Mouse (Mus musculus) hindbrain, embryonic 12.5 days (tissue): ENCODE measurements around the gene Aim2. TPM values are rescaled to one million over a fixed set of nuclear protein-coding genes. Genes with fewer than 3 reads are reported as not detected.

Experiments used
- ATAC-seq: fragments of 200-750 bp; cut with Nextera tagmentation; 2 replicates; pipeline ENCODE4 v1.8.0; 2017; ENCODE audit warnings: moderate TSS enrichment; ENCODE audit not compliant: low FRiP score
- H3K27ac ChIP-seq: fragments of 300-500 bp; sonication (generic); 2 replicates; pipeline ENCODE4 v1.5.1; 2016; ENCODE audit warnings: mild to moderate bottlenecking
- H3K27me3 ChIP-seq: fragments of 300-500 bp; sonication (generic); 2 replicates; pipeline ENCODE4 v1.6.1; 2016; ENCODE audit warnings: mild to moderate bottlenecking
- H3K36me3 ChIP-seq: fragments of 300-500 bp; sonication (generic); 2 replicates; pipeline ENCODE4 v1.6.1; 2016; ENCODE audit warnings: mild to moderate bottlenecking
- H3K4me1 ChIP-seq: fragments of 300-500 bp; sonication (generic); 2 replicates; pipeline ENCODE4 v1.6.1; 2016
- H3K4me2 ChIP-seq: fragments of 300-500 bp; sonication (generic); replicated peaks from 2 replicates; pipeline ENCODE4 v1.6.1; 2016; ENCODE audit warnings: mild to moderate bottlenecking
- H3K4me3 ChIP-seq: fragments of 300-500 bp; sonication (generic); 2 replicates; pipeline ENCODE4 v1.5.1; 2016; ENCODE audit warnings: mild to moderate bottlenecking
- H3K9ac ChIP-seq: fragments of 300-500 bp; sonication (generic); 2 replicates; pipeline ENCODE4 v1.6.1; 2016; ENCODE audit warnings: mild to moderate bottlenecking, moderate library complexity
- H3K9me3 ChIP-seq: fragments of 300-500 bp; sonication (generic); replicated peaks from 2 replicates; pipeline ENCODE4 v1.6.1; 2016; ENCODE audit warnings: mild to moderate bottlenecking
- WGBS: fragments of 180-500 bp; shearing (Covaris S2); methylation state at CpG from one replicate; pipeline ENCODE4 v1.1.7; 2016; 5-methylcytosine and 5-hydroxymethylcytosine counted together
- polyA plus RNA-seq: library from polyadenylated mRNA; unstranded; fragments of >200 nt; fragmentation: Nextera tagmentation; extraction: Ambion mirVana; gene quantifications from 2 replicates; pipeline ENCODE4 v1.2.1, GENCODE M21; 2016

The Aim2 gene
- polyA plus RNA-seq, 1 experiment from 2014 or later, result 3.9 TPM

GRCm38 (mm10) chr1:173349946-173350345 lies 733 bp upstream of the Aim2 start:
- WGBS, result 5% methylated on average over 6 of the region's 6 CpGs
- Histone ChIP-seq H3K9ac (peak overlapping the region; percentile 41; the same call in 1 of the 2 replicates), H3K4me2 (peak overlapping the region; percentile 55), H3K4me3 (peak overlapping the region; percentile 24), H3K27ac (no peak overlapping the region), H3K36me3 (peaks cover 8% of the 10 kb centered on the region; the same call in 1 of the 2 replicates), H3K4me1 (peaks cover 17% of the 10 kb centered on the region), H3K27me3 (no peaks in the 10 kb centered on the region), H3K9me3 (no peaks in the 10 kb centered on the region)
- peak; percentile 84 for ATAC-seq

GRCm38 (mm10) chr1:173355107-173355846 lies 4.6 kb downstream of the Aim2 start:
- Histone ChIP-seq H3K9ac (no peak overlapping the region), H3K9me3 (no peaks in the 10 kb centered on the region), H3K36me3 (0 out of 2 replicates have a peak, but pooled peaks cover 6% of the 10 kb centered on the region), H3K4me2 (no peak overlapping the region), H3K4me1 (peaks cover 27% of the 10 kb centered on the region), H3K27ac (no peak overlapping the region), H3K27me3 (no peaks in the 10 kb centered on the region), H3K4me3 (no peak overlapping the region)
- WGBS, result 80% methylated on average over 7 of the region's 7 CpGs
- ATAC-seq, result no peak

GRCm38 (mm10) chr1:173356699-173357098 lies 6.0 kb downstream of the Aim2 start:
- Histone ChIP-seq H3K4me3 (no peak overlapping the region), H3K9me3 (no peaks in the 10 kb centered on the region), H3K27ac (no peak overlapping the region), H3K27me3 (no peaks in the 10 kb centered on the region), H3K9ac (no peak overlapping the region), H3K4me2 (no peak overlapping the region), H3K4me1 (peaks cover 17% of the 10 kb centered on the region), H3K36me3 (0 out of 2 replicates have a peak, but pooled peaks cover 6% of the 10 kb centered on the region)
- 89% methylated on average over 2 of the region's 2 CpGs for WGBS
- ATAC-seq, result no peak

GRCm38 (mm10) chr1:173357799-173358198 lies 7.1 kb downstream of the Aim2 start:
- no peak for ATAC-seq
- 35% methylated on average over 4 of the region's 4 CpGs for WGBS
- no peak overlapping the region for H3K27ac ChIP-seq
- H3K4me2 ChIP-seq, result no peak overlapping the region
- no peak overlapping the region for H3K4me3 ChIP-seq
- H3K9ac ChIP-seq, result no peak overlapping the region
- H3K36me3 ChIP-seq, result 0 out of 2 replicates have a peak, but pooled peaks cover 6% of the 10 kb centered on the region
- H3K4me1 ChIP-seq, result peaks cover 17% of the 10 kb centered on the region
- H3K27me3 ChIP-seq, result no peaks in the 10 kb centered on the region
- H3K9me3 ChIP-seq, result no peaks in the 10 kb centered on the region

- H3K9me3 ChIP-seq, result no peaks in the 10 kb centered on the region
- no peak overlapping the region for H3K9ac ChIP-seq
- peak overlapping the region; percentile 5; the same call in 1 of the 2 replicates for H3K27ac ChIP-seq
- no peaks in the 10 kb centered on the region for H3K27me3 ChIP-seq
- 0 out of 2 replicates have a peak, but pooled peaks cover 6% of the 10 kb centered on the region for H3K36me3 ChIP-seq
- no peak for ATAC-seq
- 58% methylated on average over 4 of the region's 4 CpGs for WGBS
- no peak overlapping the region for H3K4me2 ChIP-seq
- peaks cover 17% of the 10 kb centered on the region for H3K4me1 ChIP-seq
- no peak overlapping the region for H3K4me3 ChIP-seq
These were observed 9.1 kb downstream of the Aim2 start for GRCm38 (mm10) chr1:173359590-173360290.

GRCm38 (mm10) chr1:173361651-173362050 lies 11.0 kb downstream of the Aim2 start:
- Histone ChIP-seq H3K4me3 (no peak overlapping the region), H3K9ac (no peak overlapping the region), H3K27ac (no peak overlapping the region), H3K4me2 (no peak overlapping the region), H3K4me1 (peaks cover 29% of the 10 kb centered on the region), H3K9me3 (no peaks in the 10 kb centered on the region), H3K27me3 (no peaks in the 10 kb centered on the region), H3K36me3 (0 out of 2 replicates have a peak, but pooled peaks cover 6% of the 10 kb centered on the region)
- no peak for ATAC-seq
- 46% methylated on average over 6 of the region's 6 CpGs for WGBS

- H3K4me2 ChIP-seq, result no peak overlapping the region
- peaks cover 29% of the 10 kb centered on the region for H3K4me1 ChIP-seq
- no peaks in the 10 kb centered on the region for H3K36me3 ChIP-seq
- H3K9ac ChIP-seq, result no peak overlapping the region
- no peak for ATAC-seq
- H3K9me3 ChIP-seq, result no peaks in the 10 kb centered on the region
- H3K27me3 ChIP-seq, result no peaks in the 10 kb centered on the region
- WGBS, result 92% methylated on average over 2 of the region's 2 CpGs
- no peak overlapping the region for H3K4me3 ChIP-seq
- no peak overlapping the region for H3K27ac ChIP-seq
These were observed 12.8 kb downstream of the Aim2 start for GRCm38 (mm10) chr1:173363436-173363835.

- H3K9me3 ChIP-seq, result no peaks in the 10 kb centered on the region
- no peak overlapping the region for H3K4me2 ChIP-seq
- no peak for ATAC-seq
- no peak overlapping the region for H3K27ac ChIP-seq
- H3K4me3 ChIP-seq, result no peak overlapping the region
- no peaks in the 10 kb centered on the region for H3K36me3 ChIP-seq
- H3K4me1 ChIP-seq, result peaks cover 26% of the 10 kb centered on the region
- H3K27me3 ChIP-seq, result no peaks in the 10 kb centered on the region
- WGBS, result 87% methylated on average over 4 of the region's 4 CpGs
- no peak overlapping the region for H3K9ac ChIP-seq
These were observed 13.6 kb downstream of the Aim2 start for GRCm38 (mm10) chr1:173364125-173364800.

GRCm38 (mm10) chr1:173365970-173366409 lies 15.3 kb downstream of the Aim2 start:
- Histone ChIP-seq H3K9ac (peak overlapping the region; percentile 94), H3K4me2 (peak overlapping the region; percentile 83), H3K4me1 (peaks cover 15% of the 10 kb centered on the region), H3K27me3 (no peaks in the 10 kb centered on the region), H3K9me3 (no peaks in the 10 kb centered on the region), H3K27ac (no peak overlapping the region), H3K4me3 (peak overlapping the region; percentile 87), H3K36me3 (no peaks in the 10 kb centered on the region)
- 0% methylated on average over 11 of the region's 13 CpGs for WGBS
- ATAC-seq, result peak; percentile 47

GRCm38 (mm10) chr1:173366701-173367355 lies 16.1 kb downstream of the Aim2 start:
- Histone ChIP-seq H3K4me2 (peak overlapping the region; percentile 83), H3K36me3 (no peaks in the 10 kb centered on the region), H3K4me3 (peak overlapping the region; percentile 87), H3K27me3 (no peaks in the 10 kb centered on the region), H3K9me3 (no peaks in the 10 kb centered on the region), H3K4me1 (peaks cover 15% of the 10 kb centered on the region), H3K9ac (peak overlapping the region; percentile 94), H3K27ac (peak overlapping the region; percentile 87)
- peak; percentile 72 for ATAC-seq
- under 1% methylated on average over 31 of the region's 31 CpGs for WGBS

GRCm38 (mm10) chr1:173367356-173368046 lies 16.8 kb downstream of the Aim2 start, which contains the start of gene Cadm3:
TSS of gene Cadm3 (minus strand) at chr1:173367695.
- Histone ChIP-seq H3K9ac (peak within 1 kb of the TSS; percentile 94), H3K27ac (peak within 1 kb of the TSS; percentile 87), H3K27me3 (no peaks in the 10 kb centered on the region), H3K4me1 (peaks cover 15% of the 10 kb centered on the region), H3K36me3 (no peaks in the 10 kb centered on the region), H3K9me3 (no peaks in the 10 kb centered on the region), H3K4me2 (peak within 1 kb of the TSS; percentile 83), H3K4me3 (peak within 1 kb of the TSS; percentile 87)
- ATAC-seq, result peak; percentile 87
- under 1% methylated on average over 41 of the region's 46 CpGs for WGBS
